Mouse (Mus musculus) spleen, adult 2 months (tissue): ENCODE data around the gene Foxl1. TPM values are rescaled to one million over a fixed set of nuclear protein-coding genes. Genes with fewer than 3 reads are reported as not detected.
"Not testable (repeated sequence)": the region's sequence is repeated elsewhere in the genome, so short reads cannot be mapped to it uniquely, and the experiment has no call there.

Source experiments
- DNase-seq, 2 experiments: peaks; one replicate each; pipeline versions ENCODE4 v3.0.0 to v3.0.0-alpha.2; 2012 to 2021; ENCODE audit warnings: low spot score in 2 of 2, low read depth in 1 of 2
- H3K27ac ChIP-seq: fragments of 200-500 bp; 2 replicates; pipeline ENCODE4 v1.5.1; 2012; ENCODE audit warnings: low read length, inconsistent platforms; ENCODE audit not compliant: insufficient read depth
- H3K27me3 ChIP-seq: fragments of 200-500 bp; 2 replicates; pipeline ENCODE4 v1.6.1; 2012; ENCODE audit warnings: mild to moderate bottlenecking, moderate library complexity, low read length, inconsistent platforms; ENCODE audit not compliant: control insufficient read depth, insufficient read depth
- H3K36me3 ChIP-seq: fragments of 200-500 bp; 2 replicates; pipeline ENCODE4 v1.6.1; 2012; ENCODE audit warnings: mild to moderate bottlenecking, low read length, inconsistent platforms; ENCODE audit not compliant: control insufficient read depth, insufficient read depth
- H3K4me1 ChIP-seq: fragments of 200-500 bp; 2 replicates; pipeline ENCODE4 v1.6.1; 2011; ENCODE audit warnings: inconsistent platforms; ENCODE audit not compliant: control insufficient read depth, insufficient read depth, insufficient read length
- H3K4me3 ChIP-seq: fragments of 200-500 bp; 2 replicates; pipeline ENCODE4 v1.5.1; 2011; ENCODE audit warnings: mild to moderate bottlenecking, inconsistent platforms; ENCODE audit not compliant: insufficient read depth, insufficient read length; ENCODE audit errors: extremely low read depth
- CTCF ChIP-seq: fragments of 200-500 bp; IDR thresholded peaks from 2 replicates; pipeline ENCODE4 v1.5.1; 2011; ENCODE audit warnings: mild to moderate bottlenecking, inconsistent platforms; ENCODE audit not compliant: insufficient read depth, insufficient read length, insufficient replicate concordance; ENCODE audit errors: extremely low read depth
- POLR2A ChIP-seq: fragments of 200-500 bp; IDR thresholded peaks from 2 replicates; pipeline ENCODE4 v1.6.1; 2011; ENCODE audit warnings: low read depth, low read length, inconsistent platforms
- WGBS: fragments of 180-500 bp; shearing (Covaris S2); methylation state at CpG from one replicate; pipeline ENCODE4 v1.1.7; 2018; 5-methylcytosine and 5-hydroxymethylcytosine counted together
- polyA plus RNA-seq: library from polyadenylated mRNA; depleted of rRNA; stranded (reverse); fragments of >200 nt; gene quantifications from 2 replicates; pipeline ENCODE4 v1.2.3, GENCODE M21; 2012

Foxl1 gene
- polyA plus RNA-seq, 1 experiment = not detected

GRCm38 (mm10) chr8:121130522-121130921 is 2.8 kb downstream of the Foxl1 start:
- H3K4me3 ChIP-seq = no peak overlapping the region
- 48% methylated on average over 5 of the region's 5 CpGs for WGBS
- no peak for DNase-seq
- TF ChIP-seq CTCF = no peak
- no peak for TF ChIP-seq POLR2A
- peaks cover 23% of the 10 kb centered on the region for H3K27me3 ChIP-seq
- H3K36me3 ChIP-seq = no peaks in the 10 kb centered on the region
- H3K27ac ChIP-seq = no peak overlapping the region
- H3K4me1 ChIP-seq = no peaks in the 10 kb centered on the region

- H3K4me3 ChIP-seq = no peak overlapping the region
- 81% methylated on average over 5 of the region's 5 CpGs for WGBS
- H3K27me3 ChIP-seq = peaks cover 14% of the 10 kb centered on the region
- no peak overlapping the region for H3K27ac ChIP-seq
- no peak for DNase-seq
- H3K36me3 ChIP-seq = no peaks in the 10 kb centered on the region
- TF ChIP-seq POLR2A = no peak
- H3K4me1 ChIP-seq = no peaks in the 10 kb centered on the region
Measured at GRCm38 (mm10) chr8:121132961-121133513, 5.3 kb downstream of the Foxl1 start.

GRCm38 (mm10) chr8:121134102-121134501 is 6.4 kb downstream of the Foxl1 start:
- H3K36me3 ChIP-seq = no peaks in the 10 kb centered on the region
- DNase-seq = no peak
- no peak overlapping the region for H3K4me3 ChIP-seq
- H3K4me1 ChIP-seq = no peaks in the 10 kb centered on the region
- TF ChIP-seq POLR2A (no peak), CTCF (no peak)
- peaks cover 4% of the 10 kb centered on the region; the same call in 1 of the 2 replicates for H3K27me3 ChIP-seq
- 92% methylated on average over 10 of the region's 10 CpGs for WGBS
- no peak overlapping the region for H3K27ac ChIP-seq

GRCm38 (mm10) chr8:121134512-121134911 is 6.8 kb downstream of the Foxl1 start:
- no peak for DNase-seq
- WGBS = 88% methylated on average over 11 of the region's 11 CpGs
- Histone ChIP-seq H3K27me3 (peaks cover 1% of the 10 kb centered on the region; the same call in 1 of the 2 replicates), H3K4me1 (no peaks in the 10 kb centered on the region), H3K4me3 (no peak overlapping the region), H3K27ac (no peak overlapping the region), H3K36me3 (no peaks in the 10 kb centered on the region)
- TF ChIP-seq CTCF (no peak), POLR2A (no peak)

- Histone ChIP-seq H3K27me3 (no peaks in the 10 kb centered on the region), H3K27ac (no peak overlapping the region), H3K4me3 (no peak overlapping the region), H3K4me1 (no peaks in the 10 kb centered on the region), H3K36me3 (no peaks in the 10 kb centered on the region)
- TF ChIP-seq POLR2A (no peak), CTCF (no peak)
- no peak for DNase-seq
- WGBS = 92% methylated on average over 6 of the region's 6 CpGs
Measured at GRCm38 (mm10) chr8:121136856-121137255, 9.1 kb downstream of the Foxl1 start.

- 38% methylated on average over 5 of the region's 6 CpGs for WGBS
- not testable (repeated sequence) for H3K4me3 ChIP-seq, DNase-seq
Measured at GRCm38 (mm10) chr8:121145457-121146134, 17.9 kb downstream of the Foxl1 start.

GRCm38 (mm10) chr8:121148573-121149083 is 20.9 kb downstream of the Foxl1 start:
- H3K4me1 ChIP-seq = no peaks in the 10 kb centered on the region
- no peak overlapping the region for H3K4me3 ChIP-seq
- WGBS = 36% methylated on average over 8 of the region's 8 CpGs
- no peak overlapping the region for H3K27ac ChIP-seq
- H3K36me3 ChIP-seq = no peaks in the 10 kb centered on the region
- no peak for TF ChIP-seq POLR2A
- no peak for TF ChIP-seq CTCF
- no peaks in the 10 kb centered on the region for H3K27me3 ChIP-seq
- DNase-seq = no peak

More at GRCm38 (mm10) chr8:121145457-121146134, 17.9 kb downstream of the Foxl1 start:
- not testable (repeated sequence) for H3K4me1 ChIP-seq, H3K36me3 ChIP-seq, H3K27ac ChIP-seq, H3K27me3 ChIP-seq
